Mouse (Mus musculus): ENCODE measurements around the gene Tac2. TPM values are rescaled to one million over a fixed set of nuclear protein-coding genes. Genes with fewer than 3 reads are reported as not detected.

Gene Tac2
- total RNA-seq, 2 experiments from 2014 or later = not detected

DNA sequence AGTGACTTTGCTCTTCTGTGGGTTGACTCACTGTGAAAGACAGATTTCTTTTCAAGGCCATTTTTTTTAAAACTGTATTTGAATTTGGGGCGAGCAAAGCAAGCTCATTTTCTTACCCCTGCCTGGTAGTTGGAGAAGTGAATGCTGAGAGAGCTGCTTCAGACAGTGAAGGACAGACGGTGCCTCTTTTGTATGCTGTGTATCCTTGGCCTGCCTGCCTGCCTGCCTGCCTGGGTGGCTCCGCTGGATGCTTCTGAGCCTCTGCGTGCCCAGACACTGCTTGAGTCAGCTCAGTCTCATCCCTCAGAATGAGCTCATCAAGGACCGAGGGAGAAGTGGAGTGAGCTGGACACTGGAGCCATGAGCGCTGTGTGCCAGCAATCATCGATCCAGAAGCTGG lies 25.3 kb upstream of the Tac2 start:
- no peak overlapping the region for H3K27ac ChIP-seq
- no peak for DNase-seq
- TF ChIP-seq CTCF (IDR thresholded peaks at IDR 0.05) = no peak
- intact Hi-C loops (cut with DNase I) = no loop called here
- H3K4me3 ChIP-seq = no peak overlapping the region

DNA sequence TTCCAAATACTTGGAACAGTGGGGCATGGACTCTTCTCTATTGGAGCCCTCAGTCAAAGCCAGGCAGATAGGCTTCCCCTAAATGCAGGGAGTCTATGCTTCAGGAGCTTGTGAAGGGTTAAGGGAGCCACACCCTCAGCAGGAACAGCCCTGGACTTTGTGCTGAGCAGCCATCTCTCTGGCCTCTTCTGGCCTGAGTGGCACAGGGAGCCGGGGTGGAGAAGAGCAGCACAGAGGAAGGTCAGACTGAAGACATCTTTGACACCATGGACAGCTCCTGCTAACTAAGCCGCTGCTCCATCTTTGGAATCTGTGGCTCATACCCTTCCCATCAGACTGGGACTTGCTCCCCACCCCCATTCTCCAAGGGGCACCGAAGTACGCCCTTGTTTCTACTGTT lies 21.0 kb upstream of the Tac2 start:
- DNase-seq = no peak
- Histone ChIP-seq H3K4me3 (no peak overlapping the region), H3K27ac (no peak overlapping the region)
- intact Hi-C loops (cut with DNase I) = no loop called here
- no peak for TF ChIP-seq CTCF (IDR thresholded peaks at IDR 0.05)

DNA sequence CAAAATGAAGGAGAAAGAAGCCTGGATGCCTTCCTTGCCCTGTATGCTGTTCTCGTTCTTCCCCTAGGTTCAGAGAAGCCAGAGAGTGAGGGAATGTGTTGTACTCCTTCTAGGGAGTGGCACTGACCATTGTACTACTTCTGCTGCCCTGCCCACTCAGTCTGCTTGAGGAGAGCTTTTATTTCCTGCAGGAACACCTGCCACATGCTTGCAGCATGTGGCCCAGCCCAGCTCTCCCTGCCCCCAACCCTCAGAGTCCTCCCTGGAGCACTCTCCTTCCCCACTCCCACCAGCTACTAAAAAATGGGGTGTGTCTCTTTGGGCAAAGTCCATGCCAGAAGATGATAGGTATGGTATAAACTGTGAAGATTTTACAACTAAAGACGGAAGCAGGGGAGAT lies 20.0 kb upstream of the Tac2 start:
- TF ChIP-seq CTCF (IDR thresholded peaks at IDR 0.05) = no peak
- no peak for DNase-seq
- no peak overlapping the region for H3K4me3 ChIP-seq
- no peak overlapping the region for H3K27ac ChIP-seq
- intact Hi-C loops (cut with DNase I) = no loop called here

DNA sequence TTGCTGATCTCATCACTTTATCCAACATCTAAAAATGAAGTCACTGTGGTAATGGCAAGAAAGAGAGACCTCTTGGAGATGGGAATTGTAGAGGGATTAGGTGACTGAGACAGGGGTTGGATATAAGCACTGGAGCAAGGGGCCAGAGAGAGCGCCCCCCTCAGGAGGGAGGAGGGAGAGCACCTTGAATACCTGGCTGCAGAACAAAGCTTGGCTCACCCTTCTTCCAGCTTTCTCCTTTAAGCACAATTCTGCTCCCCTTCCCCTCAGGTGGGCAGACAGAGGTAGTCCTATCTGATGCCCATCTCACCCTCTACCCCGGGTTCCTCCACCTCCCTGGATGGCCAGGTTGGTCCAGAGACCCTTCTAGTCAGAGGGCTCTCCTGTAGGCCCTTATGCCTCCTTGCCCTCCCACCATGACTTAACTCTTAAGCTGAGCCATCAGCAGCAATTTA lies 19.5 kb upstream of the Tac2 start, which contains the start of gene Myo1a:
Myo1a (plus strand) TSS at position 405 of the 455 bp plus-strand sequence.
- Histone ChIP-seq H3K4me3 (no peak within 1 kb of the TSS), H3K27ac (no peak within 1 kb of the TSS)
- intact Hi-C loops (cut with DNase I) = no loop called here
- no peak for TF ChIP-seq CTCF (IDR thresholded peaks at IDR 0.05)
- DNase-seq = no peak

DNA sequence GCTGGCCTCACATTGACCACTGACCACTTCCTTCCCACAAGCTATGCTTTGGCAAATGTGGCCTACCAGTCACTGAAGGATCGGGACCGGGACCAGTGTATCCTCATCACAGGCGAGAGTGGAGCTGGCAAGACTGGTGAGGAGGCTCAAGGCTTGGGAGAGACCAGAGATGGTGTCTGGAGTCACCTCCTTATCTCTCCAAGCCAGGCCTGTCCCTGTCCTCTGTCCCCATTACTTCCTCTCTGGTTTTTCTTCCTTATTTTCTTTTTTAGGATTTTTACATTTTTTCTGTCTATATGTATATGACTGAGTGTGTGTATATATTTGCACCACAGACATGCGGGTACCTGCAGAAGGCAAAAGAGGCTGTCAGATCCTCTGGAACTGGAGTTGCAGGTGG lies 18.5 kb upstream of the Tac2 start:
- Histone ChIP-seq H3K27ac (no peak overlapping the region), H3K4me3 (no peak overlapping the region)
- DNase-seq = no peak
- no peak for TF ChIP-seq CTCF (IDR thresholded peaks at IDR 0.05)
- intact Hi-C loops (cut with DNase I) = no loop called here

DNA sequence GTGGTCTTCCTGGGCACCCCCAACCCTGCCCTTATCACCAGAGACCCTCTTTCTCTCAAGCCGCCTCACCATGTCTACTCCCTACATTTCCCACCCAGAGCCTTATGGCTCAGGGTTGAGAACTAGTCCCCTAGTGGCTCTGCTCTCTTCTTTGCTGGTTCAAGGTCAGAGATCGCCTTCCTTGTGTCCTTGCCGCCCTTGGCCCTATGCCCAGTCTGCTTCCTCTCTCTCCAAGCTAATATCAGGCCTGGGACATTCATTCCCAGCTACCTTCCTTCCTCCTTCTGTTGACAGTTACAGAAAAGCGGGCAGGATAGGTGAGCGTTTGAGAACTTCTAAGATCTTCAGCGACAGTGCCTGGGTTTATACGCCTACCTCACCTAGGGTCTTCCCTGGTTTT lies 16.6 kb upstream of the Tac2 start:
- Histone ChIP-seq H3K4me3 (no peak overlapping the region), H3K27ac (no peak overlapping the region)
- DNase-seq = no peak
- intact Hi-C loops (cut with DNase I) = no loop called here
- TF ChIP-seq CTCF (IDR thresholded peaks at IDR 0.05) = no peak

DNA sequence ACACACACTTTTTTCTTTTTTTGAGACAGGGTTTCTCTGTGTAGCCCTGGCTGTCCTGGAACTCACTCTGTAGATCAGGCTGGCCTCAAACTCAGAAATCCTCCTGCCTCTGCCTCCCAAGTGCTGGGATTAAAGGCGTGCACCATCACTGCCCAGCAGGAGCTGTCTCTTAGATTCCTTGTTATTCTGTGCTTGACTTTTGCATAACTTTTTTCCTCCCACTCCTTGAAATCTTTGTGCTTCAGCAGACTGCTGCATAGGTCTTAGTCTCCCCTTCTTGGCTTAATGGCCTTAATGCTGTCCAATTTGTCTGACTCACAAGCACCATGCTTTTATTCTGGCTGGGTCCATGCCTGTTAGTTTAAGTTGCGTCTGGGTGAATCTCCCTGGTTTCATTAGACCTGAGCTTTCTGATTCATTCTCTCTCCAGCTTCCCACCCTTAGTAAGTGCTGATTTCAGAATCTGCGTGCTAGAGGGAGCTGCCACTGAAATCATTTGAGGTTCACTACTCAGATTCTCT lies 15.4 kb upstream of the Tac2 start:
- intact Hi-C loops (cut with DNase I) = no loop called here
- Histone ChIP-seq H3K27ac (no peak overlapping the region), H3K4me3 (no peak overlapping the region)
- no peak for TF ChIP-seq CTCF (IDR thresholded peaks at IDR 0.05)
- DNase-seq = no peak

DNA sequence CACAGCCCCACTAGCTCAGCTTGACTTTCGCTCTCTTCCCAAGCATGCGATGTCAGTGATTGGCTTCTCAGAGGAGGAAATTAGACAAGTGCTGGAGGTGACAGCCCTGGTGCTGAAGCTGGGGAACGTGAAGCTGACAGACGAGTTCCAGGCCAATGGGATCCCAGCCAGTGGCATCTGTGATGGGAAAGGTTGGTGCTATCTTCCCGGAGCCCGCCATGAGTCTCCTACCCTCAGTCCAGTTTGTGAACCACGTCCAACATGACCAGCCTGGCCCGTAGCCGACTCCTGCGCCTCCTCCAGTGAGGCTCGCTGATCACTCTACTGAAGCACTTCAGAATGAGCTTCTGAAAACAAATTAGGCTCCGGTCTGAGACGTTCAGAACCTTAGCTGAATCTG lies 13.9 kb upstream of the Tac2 start:
- Histone ChIP-seq H3K4me3 (no peak overlapping the region), H3K27ac (no peak overlapping the region)
- no peak for TF ChIP-seq CTCF (IDR thresholded peaks at IDR 0.05)
- intact Hi-C loops (cut with DNase I) = no loop called here
- no peak for DNase-seq

DNA sequence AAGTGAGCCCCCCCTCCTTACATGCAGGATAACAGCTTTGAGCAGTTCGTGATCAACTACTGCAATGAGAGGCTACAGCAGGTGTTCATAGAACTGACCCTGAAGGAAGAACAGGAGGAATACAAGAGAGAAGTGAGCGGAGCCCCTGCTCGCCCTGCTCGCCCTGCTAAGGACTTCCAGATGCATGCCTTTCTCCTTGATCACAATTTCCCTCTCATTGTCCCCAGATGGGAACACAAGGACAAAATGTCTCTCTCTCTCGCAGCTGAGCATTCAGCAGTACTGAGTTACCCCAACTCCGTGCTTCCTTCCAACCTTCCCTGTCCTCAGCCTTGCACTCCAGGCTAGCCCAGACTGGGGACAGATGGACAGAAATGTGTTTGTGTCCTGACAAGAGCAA lies 11.5 kb upstream of the Tac2 start:
- intact Hi-C loops (cut with DNase I) = no loop called here
- no peak overlapping the region for H3K4me3 ChIP-seq
- DNase-seq = no peak
- H3K27ac ChIP-seq = no peak overlapping the region
- TF ChIP-seq CTCF (IDR thresholded peaks at IDR 0.05) = no peak

DNA sequence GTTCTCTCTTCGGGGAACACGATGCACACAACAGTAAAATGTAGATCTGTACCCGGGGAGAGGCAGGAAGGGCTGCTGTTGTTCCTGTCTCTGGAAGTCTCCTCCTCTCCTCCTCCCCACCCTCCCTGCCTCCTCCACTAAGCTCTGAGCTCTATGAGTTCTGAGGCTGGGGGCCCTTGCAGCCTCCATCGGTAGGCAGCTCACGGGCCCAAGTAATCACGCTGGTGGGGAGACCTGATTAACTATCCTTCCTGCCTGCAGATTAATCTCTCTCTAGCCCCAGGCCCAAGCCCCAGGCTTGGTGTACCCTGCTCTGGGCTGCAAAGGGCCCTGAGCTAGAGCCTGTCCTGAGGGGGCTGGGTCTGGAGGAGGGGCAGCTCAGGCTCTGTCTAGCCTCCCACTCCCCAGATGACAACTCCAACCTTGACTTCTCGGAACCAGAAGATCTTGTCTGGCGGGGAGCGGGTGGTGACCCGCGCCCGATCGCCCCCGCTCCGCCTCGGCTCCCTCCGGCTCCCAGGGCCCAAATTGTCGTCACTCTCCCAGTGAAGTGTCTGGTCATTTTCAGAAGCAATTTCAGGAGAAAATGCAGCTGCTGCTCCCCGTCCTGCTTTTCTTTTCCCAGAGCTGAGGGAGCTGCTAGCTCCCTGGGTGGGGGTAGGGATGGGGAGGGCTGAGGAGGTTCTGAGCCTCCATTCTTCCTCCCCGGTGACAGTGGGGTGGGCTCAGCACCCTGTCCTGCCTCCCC lies 2.4 kb upstream of the Tac2 start:
- Histone ChIP-seq H3K27ac (peak overlapping the region; percentile 49; the same call in 1 of the 2 replicates), H3K4me3 (peak overlapping the region; percentile 50)
- intact Hi-C loops (cut with DNase I) = no loop called here
- no peak for TF ChIP-seq CTCF (IDR thresholded peaks at IDR 0.05)
- no peak for DNase-seq

DNA sequence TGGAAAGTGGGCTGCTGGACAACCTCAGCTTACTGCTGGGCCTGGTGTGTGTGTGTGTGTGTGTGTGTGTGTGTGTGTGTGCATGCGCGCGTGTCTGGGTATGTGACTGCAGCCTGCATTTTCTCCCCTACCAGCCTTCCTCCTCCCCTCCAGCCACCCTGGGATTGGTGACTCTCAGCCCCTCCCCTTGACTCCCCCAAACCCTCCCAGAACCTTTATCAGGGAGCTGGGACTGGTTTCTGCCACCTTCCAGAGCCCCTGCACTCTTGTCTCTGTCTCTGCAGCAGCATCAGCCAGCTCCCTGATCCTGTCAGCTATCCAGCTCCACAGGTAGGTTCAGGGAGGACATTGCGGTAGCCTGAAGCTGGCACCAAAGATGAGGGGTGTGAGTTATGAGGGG lies 858 bp downstream of the Tac2 start:
- intact Hi-C loops (cut with DNase I) = no loop called here
- DNase-seq = no peak
- no peak for TF ChIP-seq CTCF (IDR thresholded peaks at IDR 0.05)
- Histone ChIP-seq H3K27ac (no peak overlapping the region), H3K4me3 (no peak overlapping the region)

DNA sequence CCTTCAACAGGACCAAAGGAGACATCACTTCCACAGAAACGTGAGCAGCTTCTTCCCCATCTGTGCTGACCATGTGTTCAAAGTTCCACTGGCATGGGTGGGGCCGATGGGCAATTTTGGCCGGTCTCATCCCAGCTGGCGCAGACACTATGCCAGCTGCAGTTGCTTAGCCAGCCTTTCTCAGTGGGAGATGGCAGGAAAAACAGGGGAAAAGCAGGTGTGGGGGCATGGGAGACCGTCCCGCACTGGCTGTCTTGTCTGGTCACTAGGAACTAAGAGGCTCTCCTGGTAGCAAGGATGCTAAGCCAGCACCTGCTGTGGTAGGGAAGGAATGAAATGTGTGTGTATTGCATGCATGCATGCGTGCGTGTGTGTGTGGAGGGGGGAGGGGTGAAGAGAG lies 4.2 kb downstream of the Tac2 start:
- intact Hi-C loops (cut with DNase I) = no loop called here
- DNase-seq = no peak
- Histone ChIP-seq H3K27ac (no peak overlapping the region), H3K4me3 (no peak overlapping the region)
- TF ChIP-seq CTCF (IDR thresholded peaks at IDR 0.05) = no peak

DNA sequence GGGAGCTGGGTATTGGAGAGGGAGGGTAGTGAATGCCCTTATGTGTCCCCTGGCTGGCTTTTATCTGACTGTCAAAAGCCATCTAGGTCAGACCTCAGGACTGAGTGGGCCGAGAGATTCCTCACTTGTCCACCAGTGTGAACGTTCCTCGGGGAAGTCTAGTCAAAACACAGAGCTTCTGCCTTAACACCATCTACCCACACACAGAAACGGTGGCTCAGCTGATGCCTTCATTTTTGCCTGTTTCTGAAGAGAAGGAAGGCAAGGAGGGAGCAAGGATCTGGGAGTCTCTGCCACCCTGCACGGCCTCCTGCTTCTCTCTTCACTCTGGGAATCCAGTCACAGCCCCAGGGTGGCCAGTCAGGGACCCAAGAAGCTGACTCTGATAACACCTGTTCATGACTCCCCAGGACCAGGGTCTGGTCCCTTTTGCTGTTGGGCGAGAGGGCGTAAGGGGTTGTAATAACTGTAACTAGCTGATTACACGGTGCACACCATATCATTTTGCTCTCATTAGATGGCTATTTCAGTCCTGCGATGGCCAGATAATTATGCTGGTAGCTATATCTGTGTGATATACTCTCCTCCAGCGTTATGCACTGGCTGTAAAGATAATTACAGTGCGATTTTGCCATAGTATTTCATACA lies 6.1 kb downstream of the Tac2 start:
- no peak for DNase-seq
- Histone ChIP-seq H3K4me3 (no peak overlapping the region), H3K27ac (no peak overlapping the region)
- TF ChIP-seq CTCF (IDR thresholded peaks at IDR 0.05) = no peak
- intact Hi-C loops (cut with DNase I) = no loop called here

DNA sequence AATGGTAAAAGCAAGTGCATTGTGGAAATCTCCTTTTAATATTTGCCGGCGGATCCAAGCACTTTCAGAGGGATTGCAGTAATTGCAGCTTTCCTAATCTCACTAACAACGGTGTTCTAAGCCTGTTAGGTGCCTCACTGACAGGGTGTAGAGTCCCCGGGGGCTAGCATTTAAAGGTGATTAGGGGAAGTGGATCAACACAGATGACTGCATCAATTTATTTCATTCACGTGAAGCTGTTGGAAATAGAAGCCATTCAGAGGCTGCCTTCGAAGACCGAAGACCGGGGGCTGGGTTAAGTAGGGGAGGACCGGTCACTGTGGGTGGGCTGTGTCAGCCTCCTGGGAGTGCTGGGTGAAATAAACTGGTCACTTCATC lies 6.6 kb downstream of the Tac2 start:
- intact Hi-C loops (cut with DNase I) = no loop called here
- TF ChIP-seq CTCF (IDR thresholded peaks at IDR 0.05) = no peak
- Histone ChIP-seq H3K27ac (no peak overlapping the region), H3K4me3 (no peak overlapping the region)
- no peak for DNase-seq
